Mouse (Mus musculus) intestine, embryonic 16.5 days (tissue): ENCODE results near the gene Mmel1. TPM values are rescaled to one million over a fixed set of nuclear protein-coding genes. Genes with fewer than 3 reads are reported as not detected.

Source experiments
- ATAC-seq: fragments of 200-750 bp; cut with Nextera tagmentation; 2 replicates; pipeline ENCODE4 v1.8.0; 2017; ENCODE audit warnings: moderate TSS enrichment, moderate library complexity
- H3K27ac ChIP-seq: fragments of 300-500 bp; sonication (generic); 2 replicates; pipeline ENCODE4 v1.5.1; 2014; ENCODE audit warnings: mild to moderate bottlenecking, low read length
- H3K27me3 ChIP-seq: fragments of 300-500 bp; sonication (generic); replicated peaks from 2 replicates; pipeline ENCODE4 v1.6.1; 2014; ENCODE audit warnings: low read length, control low read depth, mixed read lengths; ENCODE audit not compliant: control insufficient read depth, insufficient read depth
- H3K36me3 ChIP-seq: fragments of 300-500 bp; sonication (generic); 2 replicates; pipeline ENCODE4 v1.6.1; 2014; ENCODE audit warnings: low read length, control low read depth; ENCODE audit not compliant: control insufficient read depth, insufficient read depth
- H3K4me1 ChIP-seq: fragments of 300-500 bp; sonication (generic); 2 replicates; pipeline ENCODE4 v1.6.1; 2014; ENCODE audit warnings: low read length, control low read depth, mixed read lengths; ENCODE audit not compliant: control insufficient read depth, insufficient read depth
- H3K4me2 ChIP-seq: fragments of 300-500 bp; sonication (generic); 2 replicates; pipeline ENCODE4 v1.6.1; 2014; ENCODE audit warnings: low read depth, low read length, control low read depth
- H3K4me3 ChIP-seq: fragments of 300-500 bp; sonication (generic); 2 replicates; pipeline ENCODE4 v1.5.1; 2014; ENCODE audit warnings: mild to moderate bottlenecking, low read length
- H3K9ac ChIP-seq: fragments of 300-500 bp; sonication (generic); 2 replicates; pipeline ENCODE4 v1.6.1; 2014; ENCODE audit warnings: low read depth, low read length
- H3K9me3 ChIP-seq: fragments of 300-500 bp; sonication (generic); 2 replicates; pipeline ENCODE4 v1.6.1; 2016; ENCODE audit warnings: low read length, control low read depth; ENCODE audit not compliant: control insufficient read depth
- WGBS: fragments of 180-500 bp; shearing (Covaris S2); extraction: QIAGEN DNeasy Blood & Tissue Kit; methylation state at CpG from one replicate; pipeline ENCODE4 v1.1.7; 2014; 5-methylcytosine and 5-hydroxymethylcytosine counted together
- polyA plus RNA-seq: library from polyadenylated mRNA; unstranded; fragments of >200 nt; fragmentation: Nextera tagmentation; extraction: Ambion mirVana; gene quantifications from 2 replicates; pipeline ENCODE4 v1.2.1, GENCODE M21; 2015

Mmel1 gene
- polyA plus RNA-seq, 1 experiment from 2014 or later = 0.10 TPM

- Histone ChIP-seq H3K4me3 (no peak overlapping the region), H3K9ac (no peak overlapping the region), H3K4me1 (peaks cover 39% of the 10 kb centered on the region), H3K9me3 (no peaks in the 10 kb centered on the region), H3K4me2 (no peak overlapping the region), H3K27ac (no peak overlapping the region), H3K36me3 (no peaks in the 10 kb centered on the region), H3K27me3 (no peaks in the 10 kb centered on the region)
- 81% methylated on average over 3 of the region's 3 CpGs for WGBS
- no peak for ATAC-seq
These were observed 44.5 kb downstream of the Mmel1 start for GRCm38 (mm10) chr4:154913845-154914244.

- Histone ChIP-seq H3K27me3 (no peaks in the 10 kb centered on the region), H3K4me1 (peaks cover 39% of the 10 kb centered on the region), H3K27ac (no peak overlapping the region), H3K4me2 (no peak overlapping the region), H3K36me3 (no peaks in the 10 kb centered on the region), H3K4me3 (no peak overlapping the region), H3K9ac (no peak overlapping the region), H3K9me3 (no peaks in the 10 kb centered on the region)
- peak; percentile 2 for ATAC-seq
- 91% methylated on average over 4 of the region's 4 CpGs for WGBS
These were observed 44.9 kb downstream of the Mmel1 start for GRCm38 (mm10) chr4:154914252-154914651.

DNA sequence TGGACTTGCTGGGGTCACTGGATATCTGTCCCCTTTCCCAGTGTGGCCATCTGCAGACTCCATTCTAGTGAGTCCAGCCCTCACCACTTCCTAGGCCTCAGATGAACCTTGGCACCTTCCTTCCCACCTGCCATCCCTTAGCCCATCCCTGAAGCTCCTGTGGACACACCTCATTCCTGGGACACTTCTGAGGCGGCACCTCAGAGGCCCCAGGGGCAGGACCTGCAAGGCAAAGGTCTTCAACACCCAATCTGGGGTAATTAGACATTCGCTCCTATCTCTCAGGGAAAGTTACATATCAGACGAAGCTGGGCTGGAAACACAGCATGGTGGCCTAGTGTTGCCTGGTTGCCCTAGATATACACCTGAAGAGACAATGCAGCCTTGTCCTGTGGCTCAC lies 45.3 kb downstream of the Mmel1 start:
- Histone ChIP-seq H3K27ac (no peak overlapping the region), H3K27me3 (no peaks in the 10 kb centered on the region), H3K4me1 (peaks cover 39% of the 10 kb centered on the region), H3K4me2 (no peak overlapping the region), H3K4me3 (no peak overlapping the region), H3K36me3 (no peaks in the 10 kb centered on the region), H3K9me3 (no peaks in the 10 kb centered on the region), H3K9ac (no peak overlapping the region)
- ATAC-seq = peak; percentile 92
- WGBS = 51% methylated on average over 3 of the region's 3 CpGs

GRCm38 (mm10) chr4:154915286-154915685 lies 45.9 kb downstream of the Mmel1 start:
- 79% methylated on average over 10 of the region's 10 CpGs for WGBS
- H3K27ac ChIP-seq = no peak overlapping the region

GRCm38 (mm10) chr4:154916662-154917061 lies 47.3 kb downstream of the Mmel1 start:
- WGBS = 69% methylated on average over 4 of the region's 4 CpGs
- Histone ChIP-seq H3K4me3 (no peak overlapping the region), H3K36me3 (no peaks in the 10 kb centered on the region), H3K27ac (no peak overlapping the region), H3K4me1 (peaks cover 26% of the 10 kb centered on the region), H3K27me3 (no peaks in the 10 kb centered on the region), H3K4me2 (no peak overlapping the region), H3K9me3 (no peaks in the 10 kb centered on the region), H3K9ac (no peak overlapping the region)
- peak; percentile 14; the same call in 1 of the 2 replicates for ATAC-seq

More at GRCm38 (mm10) chr4:154915286-154915685, 45.9 kb downstream of the Mmel1 start:
- H3K4me1 ChIP-seq = peaks cover 39% of the 10 kb centered on the region
- H3K4me3 ChIP-seq = no peak overlapping the region
- ATAC-seq = no peak
- no peaks in the 10 kb centered on the region for H3K27me3 ChIP-seq
- no peaks in the 10 kb centered on the region for H3K36me3 ChIP-seq
- H3K4me2 ChIP-seq = no peak overlapping the region
- no peaks in the 10 kb centered on the region for H3K9me3 ChIP-seq
- H3K9ac ChIP-seq = no peak overlapping the region

GRCm38 (mm10) chr4:154922291-154922690 lies 52.9 kb downstream of the Mmel1 start:
- WGBS = 84% methylated on average over 4 of the region's 4 CpGs
- Histone ChIP-seq H3K27me3 (no peaks in the 10 kb centered on the region), H3K9me3 (no peaks in the 10 kb centered on the region), H3K36me3 (peaks cover 3% of the 10 kb centered on the region; the same call in 1 of the 2 replicates), H3K4me1 (peaks cover 13% of the 10 kb centered on the region), H3K4me3 (no peak overlapping the region), H3K9ac (no peak overlapping the region), H3K4me2 (no peak overlapping the region), H3K27ac (no peak overlapping the region)
- no peak for ATAC-seq

- ATAC-seq = no peak
- 75% methylated on average over 5 of the region's 5 CpGs for WGBS
- Histone ChIP-seq H3K9me3 (no peaks in the 10 kb centered on the region), H3K4me2 (no peak overlapping the region), H3K36me3 (peaks cover 3% of the 10 kb centered on the region; the same call in 1 of the 2 replicates), H3K4me3 (no peak overlapping the region), H3K4me1 (peaks cover 19% of the 10 kb centered on the region), H3K9ac (no peak overlapping the region), H3K27ac (no peak overlapping the region), H3K27me3 (no peaks in the 10 kb centered on the region)
These were observed 53.5 kb downstream of the Mmel1 start for GRCm38 (mm10) chr4:154922931-154923330.

- Histone ChIP-seq H3K4me2 (no peak overlapping the region), H3K9me3 (no peaks in the 10 kb centered on the region), H3K27me3 (no peaks in the 10 kb centered on the region), H3K9ac (no peak overlapping the region), H3K4me3 (no peak overlapping the region), H3K4me1 (peaks cover 26% of the 10 kb centered on the region), H3K36me3 (peaks cover 3% of the 10 kb centered on the region; the same call in 1 of the 2 replicates), H3K27ac (no peak overlapping the region)
- ATAC-seq = no peak
- WGBS = 53% methylated on average over 4 of the region's 4 CpGs
These were observed 56.0 kb downstream of the Mmel1 start for GRCm38 (mm10) chr4:154925413-154925812.

- Histone ChIP-seq H3K9ac (peak overlapping the region; percentile 61), H3K9me3 (no peaks in the 10 kb centered on the region), H3K4me2 (peak overlapping the region; percentile 71), H3K4me1 (peaks cover 26% of the 10 kb centered on the region), H3K27me3 (no peaks in the 10 kb centered on the region), H3K27ac (peak overlapping the region; percentile 83), H3K36me3 (peaks cover 3% of the 10 kb centered on the region; the same call in 1 of the 2 replicates), H3K4me3 (peak overlapping the region; percentile 50)
- peak; percentile 43 for ATAC-seq
- 45% methylated on average over 9 of the region's 9 CpGs for WGBS
These were observed 57.8 kb downstream of the Mmel1 start for GRCm38 (mm10) chr4:154926969-154927898.
